Mouse (Mus musculus): ENCODE data around the gene Fis1. TPM values are rescaled to one million over a fixed set of nuclear protein-coding genes. Genes with fewer than 3 reads are reported as not detected.
"Not testable (repeated sequence)": the region's sequence is repeated elsewhere in the genome, so short reads cannot be mapped to it uniquely, and the experiment has no call there.

Gene Fis1
- total and polyA plus RNA-seq, 3 experiments: 150 to 197 (median 176) TPM

- Histone ChIP-seq H3K36me3 (ENCODE audit: control insufficient read depth, insufficient read depth, low read length) (no peaks in the 10 kb centered on the region), H3K4me3 (no peak overlapping the region), H3K27ac (no peak overlapping the region), H3K27me3 (ENCODE audit: control insufficient read depth, insufficient read depth, low read length) (no peaks in the 10 kb centered on the region), H3K79me2 (replicated peaks; ENCODE audit: control insufficient read depth, insufficient read depth, low read length) (no peaks in the 10 kb centered on the region), H3K9ac (ENCODE audit: low read depth, low read length) (no peak overlapping the region), H3K4me1 (ENCODE audit: control insufficient read depth, insufficient read depth, low read length) (no peaks in the 10 kb centered on the region)
- DNase-seq: no peak
- intact Hi-C loops (cut with DNase I): no loop called here
- TF ChIP-seq EP300 (IDR thresholded peaks at IDR 0.05; ENCODE audit: insufficient read depth, low read depth, low read length) (no peak), CTCF (IDR thresholded peaks at IDR 0.05) (peak; percentile 58)
- 67% methylated on average over 7 of the region's 7 CpGs for WGBS
Measured at GRCm38 (mm10) chr5:136935905-136936695, 17.0 kb upstream of the Fis1 start.

- Histone ChIP-seq H3K9ac (ENCODE audit: low read depth, low read length) (no peak overlapping the region), H3K27ac (no peak overlapping the region), H3K36me3 (ENCODE audit: control insufficient read depth, insufficient read depth, low read length) (no peaks in the 10 kb centered on the region), H3K79me2 (replicated peaks; ENCODE audit: control insufficient read depth, insufficient read depth, low read length) (no peaks in the 10 kb centered on the region), H3K27me3 (ENCODE audit: control insufficient read depth, insufficient read depth, low read length) (no peaks in the 10 kb centered on the region), H3K4me3 (no peak overlapping the region), H3K4me1 (ENCODE audit: control insufficient read depth, insufficient read depth, low read length) (no peaks in the 10 kb centered on the region)
- DNase-seq: no peak
- intact Hi-C loops (cut with DNase I): no loop called here
- 80% methylated on average over 6 of the region's 6 CpGs for WGBS
- TF ChIP-seq CTCF (IDR thresholded peaks at IDR 0.05): no peak
- no peak for TF ChIP-seq POLR2A (IDR thresholded peaks at IDR 0.05; ENCODE audit: insufficient read depth, low read depth, low read length)
Measured at GRCm38 (mm10) chr5:136936750-136937149, 16.3 kb upstream of the Fis1 start.

GRCm38 (mm10) chr5:136937621-136938020 lies 15.5 kb upstream of the Fis1 start:
- no peaks in the 10 kb centered on the region for H3K27me3 ChIP-seq (ENCODE audit: control insufficient read depth, insufficient read depth, low read length)
- intact Hi-C loops (cut with DNase I): no loop called here
- H3K4me1 ChIP-seq (ENCODE audit: control insufficient read depth, insufficient read depth, low read length): no peaks in the 10 kb centered on the region
- DNase-seq: no peak
- no peaks in the 10 kb centered on the region for H3K79me2 ChIP-seq (replicated peaks; ENCODE audit: control insufficient read depth, insufficient read depth, low read length)
- no peak overlapping the region for H3K9ac ChIP-seq (ENCODE audit: low read depth, low read length)
- no peaks in the 10 kb centered on the region for H3K36me3 ChIP-seq (ENCODE audit: control insufficient read depth, insufficient read depth, low read length)
- TF ChIP-seq CTCF (IDR thresholded peaks at IDR 0.05) (no peak), POLR2A (IDR thresholded peaks at IDR 0.05; ENCODE audit: insufficient read depth, low read depth, low read length) (no peak)
- H3K4me3 ChIP-seq: no peak overlapping the region
- no peak overlapping the region for H3K27ac ChIP-seq
- WGBS: 90% methylated on average over 5 of the region's 5 CpGs

GRCm38 (mm10) chr5:136939284-136939683 lies 13.8 kb upstream of the Fis1 start:
- Histone ChIP-seq H3K36me3 (ENCODE audit: control insufficient read depth, insufficient read depth, low read length) (no peaks in the 10 kb centered on the region), H3K9ac (ENCODE audit: low read depth, low read length) (no peak overlapping the region), H3K4me3 (no peak overlapping the region), H3K4me1 (ENCODE audit: control insufficient read depth, insufficient read depth, low read length) (no peaks in the 10 kb centered on the region), H3K27ac (no peak overlapping the region), H3K79me2 (replicated peaks; ENCODE audit: control insufficient read depth, insufficient read depth, low read length) (no peaks in the 10 kb centered on the region), H3K27me3 (ENCODE audit: control insufficient read depth, insufficient read depth, low read length) (no peaks in the 10 kb centered on the region)
- peak; percentile 70 for TF ChIP-seq CTCF (IDR thresholded peaks at IDR 0.05)
- TF ChIP-seq POLR2A (IDR thresholded peaks at IDR 0.05; ENCODE audit: insufficient read depth, low read depth, low read length): no peak
- 65% methylated on average over 7 of the region's 7 CpGs for WGBS
- peak in 1 of 2 experiments; percentile 32 for DNase-seq
- intact Hi-C loops (cut with DNase I): no loop called here

- intact Hi-C loops (cut with DNase I); H3K36me3 ChIP-seq (ENCODE audit: control insufficient read depth, insufficient read depth, low read length); H3K27ac ChIP-seq; H3K4me3 ChIP-seq; H3K79me2 ChIP-seq (replicated peaks; ENCODE audit: control insufficient read depth, insufficient read depth, low read length); DNase-seq; H3K27me3 ChIP-seq (ENCODE audit: control insufficient read depth, insufficient read depth, low read length); H3K9ac ChIP-seq (ENCODE audit: low read depth, low read length); H3K4me1 ChIP-seq (ENCODE audit: control insufficient read depth, insufficient read depth, low read length): not testable (repeated sequence)
- WGBS: 79% methylated on average over 6 of the region's 6 CpGs
Measured at GRCm38 (mm10) chr5:136940029-136940428, 13.0 kb upstream of the Fis1 start.

- no peak overlapping the region for H3K9ac ChIP-seq (ENCODE audit: low read depth, low read length)
- DNase-seq: no peak
- 81% methylated on average over 12 of the region's 12 CpGs for WGBS
- H3K4me1 ChIP-seq (ENCODE audit: control insufficient read depth, insufficient read depth, low read length): no peaks in the 10 kb centered on the region
- no peaks in the 10 kb centered on the region for H3K36me3 ChIP-seq (ENCODE audit: control insufficient read depth, insufficient read depth, low read length)
- no peak overlapping the region for H3K4me3 ChIP-seq
- no peak for TF ChIP-seq EP300 (IDR thresholded peaks at IDR 0.05; ENCODE audit: insufficient read depth, low read depth, low read length)
- TF ChIP-seq CTCF (IDR thresholded peaks at IDR 0.05): no peak
- no peak for TF ChIP-seq POLR2A (IDR thresholded peaks at IDR 0.05; ENCODE audit: insufficient read depth, low read depth, low read length)
- no peak overlapping the region for H3K27ac ChIP-seq
- intact Hi-C loops (cut with DNase I): no loop called here
- H3K27me3 ChIP-seq (ENCODE audit: control insufficient read depth, insufficient read depth, low read length): no peaks in the 10 kb centered on the region
- H3K79me2 ChIP-seq (replicated peaks; ENCODE audit: control insufficient read depth, insufficient read depth, low read length): no peaks in the 10 kb centered on the region
Measured at GRCm38 (mm10) chr5:136940845-136941560, 12.1 kb upstream of the Fis1 start.
